Mouse (Mus musculus) cerebellum, adult 2 months (tissue): ENCODE results near the gene Id1. TPM values are rescaled to one million over a fixed set of nuclear protein-coding genes. Genes with fewer than 3 reads are reported as not detected.
A peak's percentile ranks its signal among the peaks of the same experiment; 100 is the strongest.

Source experiments
- DNase-seq, 2 experiments: peaks; one replicate each; pipeline ENCODE4 v3.0.0; 2021
- H3K27ac ChIP-seq: fragments of 200-500 bp; 2 replicates; pipeline ENCODE4 v1.5.1; 2012; ENCODE audit warnings: low read length, control low read depth, inconsistent platforms; ENCODE audit not compliant: insufficient read depth
- H3K27me3 ChIP-seq: fragments of 200-500 bp; 2 replicates; pipeline ENCODE4 v1.6.1; 2012; ENCODE audit warnings: inconsistent platforms, mild to moderate bottlenecking, low read length, moderate library complexity; ENCODE audit not compliant: control insufficient read depth, insufficient read depth
- H3K4me1 ChIP-seq: fragments of 200-500 bp; 2 replicates; pipeline ENCODE4 v1.6.1; 2011; ENCODE audit warnings: low read length; ENCODE audit not compliant: control insufficient read depth, insufficient read depth
- H3K4me3 ChIP-seq: fragments of 200-500 bp; replicated peaks from 2 replicates; pipeline ENCODE3; 2011; ENCODE audit warnings: mild to moderate bottlenecking, low read depth, low read length, control low read depth; ENCODE audit not compliant: insufficient read depth
- CTCF ChIP-seq: fragments of 200-500 bp; IDR thresholded peaks from 2 replicates; pipeline ENCODE4 v1.5.1; 2011; ENCODE audit warnings: low read depth, mild to moderate bottlenecking, control low read depth, low read length, moderate library complexity, borderline replicate concordance; ENCODE audit not compliant: insufficient read depth
- POLR2A ChIP-seq: fragments of 200-500 bp; IDR thresholded peaks from 2 replicates; pipeline ENCODE4 v1.6.1; 2011; ENCODE audit warnings: low read length, control low read depth, borderline replicate concordance; ENCODE audit not compliant: insufficient read depth
- WGBS: fragments of 180-500 bp; shearing (Covaris S2); methylation state at CpG from one replicate; pipeline ENCODE4 v1.1.7; 2018; 5-methylcytosine and 5-hydroxymethylcytosine counted together
- polyA plus RNA-seq: library from polyadenylated mRNA; depleted of rRNA; stranded (reverse); fragments of >200 nt; gene quantifications from 2 replicates; pipeline ENCODE4 v1.2.3, GENCODE M21; 2012

Id1 gene
- polyA plus RNA-seq, 1 experiment, result 68.7 TPM

DNA sequence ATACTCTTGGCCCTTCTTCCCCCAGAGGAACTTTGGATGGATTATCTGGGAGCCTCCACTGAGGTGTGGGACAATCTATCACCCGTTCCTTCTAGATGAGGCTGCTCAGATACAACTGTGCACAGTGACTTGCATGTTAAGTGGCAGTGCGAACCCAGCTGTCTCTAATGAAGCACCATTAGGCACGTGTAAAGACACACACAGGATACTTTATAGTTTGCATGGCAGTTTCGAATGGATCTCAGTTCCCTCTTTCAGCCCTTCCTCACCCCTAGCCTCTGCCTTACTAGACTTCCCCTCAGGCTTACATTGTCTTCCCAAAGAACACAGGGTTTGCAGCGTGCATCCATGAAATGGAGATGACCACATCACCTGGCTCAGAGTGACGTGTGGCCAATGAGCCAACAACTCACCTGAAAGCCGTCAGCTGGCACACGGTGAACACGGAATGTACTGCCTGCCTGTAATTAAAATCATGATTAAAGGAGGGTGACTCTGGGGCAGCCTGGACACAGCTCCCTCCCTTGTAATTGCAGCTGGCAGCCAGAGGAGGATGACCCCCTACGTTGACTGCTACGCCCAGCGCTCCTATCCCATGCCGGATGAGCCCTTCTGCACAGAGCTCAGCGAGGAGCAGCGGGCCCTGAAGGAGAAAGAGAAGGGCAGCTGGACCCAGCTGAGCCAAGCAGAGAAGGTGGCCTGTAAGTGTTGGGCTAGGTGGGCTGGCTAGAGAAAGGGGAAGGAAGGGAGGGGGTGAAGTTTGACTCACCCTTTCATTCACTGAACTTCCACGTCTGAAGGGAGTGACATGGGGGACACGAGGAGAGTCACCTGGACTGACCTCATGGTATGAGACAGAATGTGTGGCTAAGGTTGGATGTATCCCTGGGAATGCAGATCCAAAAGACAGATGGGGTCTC, 20.7 kb downstream of the Id1 start:
- no peak overlapping the region for H3K4me3 ChIP-seq
- H3K4me1 ChIP-seq, result peaks cover 22% of the 10 kb centered on the region
- no peaks in the 10 kb centered on the region for H3K27me3 ChIP-seq
- TF ChIP-seq CTCF (no peak), POLR2A (no peak)
- DNase-seq, result no peak
- no peak overlapping the region for H3K27ac ChIP-seq
- WGBS, result 63% methylated on average over 17 of the region's 17 CpGs

DNA sequence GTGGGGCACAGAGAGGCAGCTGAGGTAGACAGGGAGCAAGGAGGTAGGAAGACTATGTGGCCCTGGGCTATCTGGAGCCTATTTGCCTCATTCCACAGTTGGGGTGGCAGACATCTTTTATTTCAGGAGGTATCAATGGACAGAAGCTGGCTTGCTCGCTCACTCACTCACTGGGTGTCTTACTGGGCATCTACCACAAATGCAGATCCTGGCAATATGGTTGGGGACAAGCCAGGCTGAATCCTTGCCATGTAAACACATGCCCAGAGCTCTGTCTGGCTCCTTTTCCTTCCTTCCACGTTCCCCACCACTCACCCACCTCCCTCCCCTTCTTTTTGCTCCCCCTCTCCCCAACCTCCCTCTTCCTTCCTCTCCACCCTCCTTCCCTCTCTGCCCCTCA, 21.4 kb downstream of the Id1 start:
- Histone ChIP-seq H3K4me1 (peaks cover 22% of the 10 kb centered on the region), H3K27ac (no peak overlapping the region), H3K27me3 (no peaks in the 10 kb centered on the region), H3K4me3 (no peak overlapping the region)
- WGBS, result 8% methylated on average over 2 of the region's 2 CpGs
- peak; percentile 62 to 81 for DNase-seq
- TF ChIP-seq POLR2A (no peak), CTCF (no peak)

DNA sequence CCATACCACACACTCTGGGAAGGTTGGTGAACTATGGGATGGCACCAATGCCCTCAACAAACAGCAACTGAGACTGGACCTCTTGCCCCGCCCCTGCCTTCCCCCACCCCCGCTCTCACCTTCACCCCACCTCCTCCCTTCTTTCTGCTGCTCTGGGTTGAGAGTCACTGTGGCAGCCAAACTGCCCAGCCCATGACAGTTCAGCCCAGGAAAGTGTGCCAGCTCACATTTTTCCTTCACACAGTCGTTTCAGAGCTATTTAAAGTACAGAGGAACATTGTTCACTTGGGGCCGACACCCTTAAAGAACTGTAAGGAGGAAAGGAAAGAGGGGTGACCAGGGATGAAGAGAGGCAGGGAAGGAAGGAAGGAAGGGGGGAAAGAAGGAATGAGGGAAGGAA, 22.3 kb downstream of the Id1 start:
- Histone ChIP-seq H3K27me3 (no peaks in the 10 kb centered on the region), H3K4me1 (peaks cover 22% of the 10 kb centered on the region), H3K27ac (no peak overlapping the region), H3K4me3 (no peak overlapping the region)
- WGBS, result 58% methylated on average over 4 of the region's 4 CpGs
- no peak for TF ChIP-seq CTCF
- no peak for TF ChIP-seq POLR2A
- no peak for DNase-seq

DNA sequence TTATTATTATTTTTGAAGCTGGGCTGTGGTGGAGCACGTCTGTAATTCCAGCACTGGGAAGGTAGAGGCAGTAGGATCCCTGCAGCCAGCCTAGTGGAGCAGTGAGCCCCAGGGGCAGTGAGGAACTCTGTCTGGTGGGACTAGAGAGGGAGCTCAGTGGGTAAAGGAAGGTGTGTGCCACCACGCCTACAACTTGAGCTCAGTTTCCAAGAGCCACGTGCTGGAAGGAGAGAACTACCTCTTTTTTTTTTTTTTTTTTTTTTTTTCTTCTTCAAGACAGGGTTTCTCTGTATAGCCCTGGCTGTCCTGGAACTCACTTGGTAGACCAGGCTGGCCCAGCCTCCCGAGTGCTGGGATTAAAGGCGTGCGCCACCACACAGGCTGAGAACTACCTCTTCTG, 27.3 kb downstream of the Id1 start:
- WGBS, result 91% methylated on average over 6 of the region's 6 CpGs
- H3K4me3 ChIP-seq, result no peak overlapping the region
- TF ChIP-seq POLR2A, result no peak
- TF ChIP-seq CTCF, result no peak
- H3K27ac ChIP-seq, result no peak overlapping the region
- peaks cover 3% of the 10 kb centered on the region for H3K4me1 ChIP-seq
- H3K27me3 ChIP-seq, result no peaks in the 10 kb centered on the region
- DNase-seq, result no peak

DNA sequence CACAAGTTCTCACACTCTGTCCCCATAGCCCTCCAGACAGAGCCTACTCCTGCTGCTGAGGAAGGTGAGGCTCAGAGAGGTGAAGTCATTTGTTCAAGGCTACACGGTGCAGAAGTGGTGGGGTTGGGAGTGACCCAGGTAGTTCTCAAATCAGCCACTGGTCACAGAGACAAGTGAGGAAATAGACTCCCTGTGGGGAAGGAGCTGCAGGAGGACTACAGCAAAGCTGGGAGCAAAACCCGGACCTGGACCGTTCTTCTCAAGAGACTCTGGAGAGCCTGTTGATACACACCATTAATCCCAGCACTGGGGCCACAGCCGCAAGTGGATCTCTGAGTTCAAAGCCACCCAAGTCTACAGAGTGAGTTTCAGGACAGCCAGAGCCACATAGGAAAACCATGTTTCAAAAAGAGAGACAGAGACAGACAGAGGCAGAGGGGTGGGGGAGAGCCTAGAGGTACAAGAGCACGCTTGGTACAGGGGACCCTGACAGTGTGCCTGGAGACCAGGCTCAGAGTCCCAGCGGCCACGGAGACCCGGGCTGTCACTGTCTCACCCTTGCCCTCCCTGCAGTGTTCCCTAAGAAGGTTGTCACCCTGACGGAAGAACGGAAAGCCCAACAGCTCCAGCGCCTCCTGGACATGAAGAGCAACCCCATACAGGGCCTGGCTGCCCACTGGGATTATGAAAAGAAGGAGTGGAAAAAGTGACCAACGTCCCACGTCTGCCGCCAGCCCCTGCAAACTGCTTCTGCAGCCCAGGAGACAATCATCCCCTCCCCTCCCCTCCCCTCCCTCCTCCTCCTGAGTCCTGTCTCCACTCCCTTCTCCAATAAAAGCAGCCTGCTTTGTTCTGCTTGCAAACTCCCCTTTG, 28.4 kb downstream of the Id1 start:
- no peak overlapping the region for H3K27ac ChIP-seq
- peaks cover 3% of the 10 kb centered on the region; the same call in 1 of the 2 replicates for H3K4me1 ChIP-seq
- no peak overlapping the region for H3K4me3 ChIP-seq
- WGBS, result 35% methylated on average over 14 of the region's 14 CpGs
- DNase-seq, result no peak
- TF ChIP-seq CTCF (no peak), POLR2A (no peak)
- H3K27me3 ChIP-seq, result no peaks in the 10 kb centered on the region

DNA sequence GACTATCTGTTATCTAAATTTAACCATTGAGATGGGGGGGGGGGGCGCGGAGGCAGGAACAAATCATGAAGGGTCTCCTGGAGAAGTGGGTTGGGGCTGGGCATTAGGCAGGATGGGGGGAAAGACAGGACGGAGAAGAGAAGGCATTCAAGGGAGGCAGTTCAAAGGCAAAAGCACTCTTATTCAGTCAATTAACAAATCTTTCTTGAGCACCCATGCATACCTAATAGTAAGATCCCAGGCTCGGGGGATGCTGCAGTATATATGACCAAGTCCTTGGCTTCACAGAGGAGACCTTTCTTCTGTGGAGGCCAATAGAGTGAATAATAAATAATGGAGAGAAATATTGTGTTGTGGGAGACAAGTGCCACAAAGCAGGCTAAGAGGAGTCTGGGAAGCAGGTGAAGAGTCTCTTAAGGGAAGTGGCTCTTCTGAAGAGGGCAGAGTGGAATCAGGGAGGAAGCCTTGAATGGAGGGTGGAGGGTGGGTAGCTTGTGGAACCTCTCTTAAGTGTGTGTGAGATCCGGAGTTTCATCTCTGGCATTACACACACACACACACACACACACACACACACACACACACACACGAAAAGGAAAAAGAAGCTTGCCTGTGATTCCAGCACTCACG, 29.1 kb downstream of the Id1 start:
- Histone ChIP-seq H3K27me3 (no peaks in the 10 kb centered on the region), H3K4me1 (peaks cover 3% of the 10 kb centered on the region; the same call in 1 of the 2 replicates), H3K27ac (no peak overlapping the region), H3K4me3 (no peak overlapping the region)
- TF ChIP-seq CTCF (no peak), POLR2A (no peak)
- 62% methylated on average over 7 of the region's 7 CpGs for WGBS
- no peak for DNase-seq

DNA sequence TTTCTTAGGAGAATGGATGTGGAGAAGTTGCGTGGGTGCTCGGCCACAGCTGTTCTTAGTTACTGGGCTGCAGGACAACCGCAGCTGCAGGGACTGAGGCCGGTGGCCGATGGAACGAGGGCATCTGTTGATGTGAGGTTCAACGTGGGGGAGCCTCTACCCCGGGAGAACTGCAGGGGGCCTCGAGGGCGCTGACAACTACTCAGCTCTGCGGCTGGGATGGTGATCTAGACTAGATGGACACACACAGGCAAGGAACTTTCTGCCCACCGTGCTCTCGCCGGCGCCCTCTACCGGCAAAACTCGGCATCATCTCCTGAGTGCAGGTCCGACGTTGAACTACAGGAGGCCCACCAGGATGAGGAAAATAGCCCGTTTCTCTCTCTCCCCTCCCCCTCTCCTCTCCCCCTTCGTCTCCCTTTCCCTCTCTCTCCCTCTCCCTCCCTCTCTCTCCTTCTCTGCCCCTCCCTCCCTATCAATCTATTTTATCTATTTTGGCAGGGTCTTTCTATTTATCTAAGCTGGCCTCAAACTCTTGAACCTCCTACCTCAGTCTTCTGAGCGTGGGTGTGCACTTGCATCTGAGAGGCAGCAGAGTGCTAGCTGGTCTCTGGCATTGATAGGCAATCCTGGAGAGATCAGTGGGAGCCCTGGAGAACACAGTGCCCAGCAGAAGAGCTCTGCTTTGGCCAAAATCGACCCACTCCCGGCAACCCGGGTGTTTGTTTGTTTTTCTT, 30.5 kb downstream of the Id1 start:
- WGBS, result 12% methylated on average over 25 of the region's 25 CpGs
- peak; percentile 79 to 90 for DNase-seq
- H3K27me3 ChIP-seq, result no peaks in the 10 kb centered on the region
- H3K4me1 ChIP-seq, result no peaks in the 10 kb centered on the region; the same call in 1 of the 2 replicates
- no peak overlapping the region for H3K27ac ChIP-seq
- H3K4me3 ChIP-seq, result no peak overlapping the region
- TF ChIP-seq CTCF (peak; percentile 94), POLR2A (no peak)
